Mouse (Mus musculus) megakaryocyte progenitor cell, adult 5-6 weeks (primary cell): ENCODE data around the gene Psma7. TPM values are rescaled to one million over a fixed set of nuclear protein-coding genes. Genes with fewer than 3 reads are reported as not detected.

ENCODE experiments used
- ATAC-seq: replicated peaks from 2 replicates; pipeline ENCODE4 v1.8.0; 2016; ENCODE audit warnings: mild to moderate bottlenecking, moderate TSS enrichment, inconsistent platforms; ENCODE audit not compliant: poor library complexity
- total RNA-seq, 2 experiments: library from RNA; stranded (forward) in 1 of 2; stranded (reverse) in 1 of 2; fragments of 157-497, 149-512 nt in 1 of 2; fragments of 200-1000 nt in 1 of 2; gene quantifications; 2 replicates each; pipeline versions ENCODE4 v1.2.3 to v1.2.4; 2015 to 2017

Psma7 gene
- total RNA-seq, 2 experiments from 2014 or later, result 355 to 426 TPM

DNA sequence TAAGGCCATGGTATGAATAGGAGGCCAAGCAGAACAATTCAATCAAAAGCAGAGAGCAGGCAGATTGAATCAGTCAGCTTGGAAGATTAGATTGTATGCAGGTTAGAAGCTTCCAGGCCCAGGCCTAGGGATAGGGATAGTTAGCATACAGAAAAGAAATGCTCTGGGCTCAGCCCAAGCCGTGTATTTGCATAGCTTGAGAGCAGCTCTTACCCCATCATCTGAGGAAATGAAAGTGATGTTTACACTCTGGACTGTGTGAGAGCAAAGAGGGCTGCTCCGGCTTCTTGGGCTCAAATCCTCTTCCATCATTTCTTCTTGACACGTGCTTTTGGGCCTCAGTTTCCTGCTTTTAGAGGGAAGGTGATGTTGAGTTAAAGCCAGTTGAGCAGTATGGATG, 5.3 kb upstream of the Psma7 start:
- ATAC-seq, result no peak

DNA sequence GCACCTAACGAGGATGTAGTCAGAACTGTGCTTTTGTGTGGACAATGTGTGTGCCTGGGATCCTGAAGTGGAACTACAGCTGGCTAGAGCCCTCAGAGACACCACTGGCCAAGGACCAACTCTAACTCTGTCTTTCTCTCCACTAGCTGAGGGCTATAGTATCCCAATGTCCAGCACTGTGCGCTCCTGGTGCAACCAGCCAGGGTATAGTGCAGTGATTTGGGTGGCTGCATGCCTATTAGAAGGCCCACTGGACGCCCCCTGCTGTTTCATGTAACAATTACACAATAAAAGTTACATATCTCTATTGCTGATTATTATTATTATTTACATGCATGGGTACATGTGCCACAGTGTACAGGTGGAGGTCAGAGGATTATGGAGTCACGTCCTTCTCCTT, 3.0 kb upstream of the Psma7 start:
- ATAC-seq, result peak; percentile 52

DNA sequence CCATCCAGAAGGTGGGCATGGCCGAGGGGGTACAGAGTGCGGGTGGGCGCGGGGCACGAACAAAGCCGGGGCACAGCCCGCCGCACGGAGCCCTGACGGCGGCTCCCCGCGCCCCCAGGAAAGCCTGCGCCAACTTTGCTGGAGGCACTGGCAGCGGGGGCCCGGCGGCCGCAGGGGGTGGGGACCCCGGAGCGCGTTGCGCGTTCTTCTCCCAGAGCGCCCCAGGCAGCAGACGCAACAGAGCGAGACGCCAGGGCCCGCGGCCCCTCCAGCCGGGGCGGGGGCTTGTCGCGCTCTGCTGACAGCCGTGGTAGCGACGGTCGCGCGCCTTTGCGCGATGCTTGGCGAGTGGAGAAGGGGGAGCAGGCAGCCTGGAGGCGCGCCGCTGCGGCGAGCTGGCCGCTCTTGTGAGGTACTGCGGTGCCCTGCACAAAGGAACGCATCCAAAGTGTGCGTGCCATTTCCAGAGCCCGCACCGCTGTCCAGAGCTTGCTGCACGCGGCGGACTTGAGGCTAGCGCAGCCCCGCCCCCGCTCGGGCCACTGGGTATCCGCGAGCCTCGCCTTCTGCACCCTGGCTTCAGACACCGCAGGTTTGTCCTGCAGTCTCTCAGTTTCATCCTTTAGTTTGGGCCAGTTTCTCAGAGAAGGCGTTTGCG, 754 bp upstream of the Psma7 start:
- peak; percentile 24 for ATAC-seq

DNA sequence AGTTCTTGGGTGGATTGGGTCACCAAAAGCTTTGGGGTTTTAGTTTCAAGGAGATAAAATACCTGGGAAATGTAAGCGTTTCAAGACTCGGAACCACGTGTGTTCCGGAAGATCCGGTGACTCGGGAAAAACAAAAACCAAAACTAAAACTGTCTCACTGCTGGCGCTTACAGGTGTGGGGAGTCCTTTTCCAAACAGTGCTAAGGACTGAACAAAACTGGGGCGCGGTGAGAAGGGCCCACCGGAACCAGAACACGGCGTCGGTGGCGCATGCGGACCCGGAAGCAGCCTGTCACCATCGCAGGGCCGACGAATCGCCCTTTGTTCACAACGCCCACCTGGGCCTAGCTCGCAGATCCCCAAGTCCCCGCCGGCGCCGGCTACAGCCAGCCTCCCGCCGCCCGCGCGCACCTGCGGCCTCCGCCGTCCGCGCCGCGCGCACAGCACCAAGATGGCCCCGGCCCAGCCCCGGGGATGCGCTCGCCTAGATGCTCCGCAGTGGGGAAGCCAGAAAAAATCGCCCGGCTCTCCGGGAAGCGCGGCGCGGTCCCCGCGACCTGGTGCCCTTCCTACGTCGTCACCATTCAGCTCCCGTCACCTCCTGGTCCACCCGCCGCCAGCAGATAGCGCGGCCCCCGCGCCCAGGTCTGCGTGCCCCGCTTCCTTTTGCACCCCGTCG, 517 bp downstream of the Psma7 start:
- ATAC-seq, result 0 out of 2 replicates have a peak, but pooled peaks have one; percentile 7

DNA sequence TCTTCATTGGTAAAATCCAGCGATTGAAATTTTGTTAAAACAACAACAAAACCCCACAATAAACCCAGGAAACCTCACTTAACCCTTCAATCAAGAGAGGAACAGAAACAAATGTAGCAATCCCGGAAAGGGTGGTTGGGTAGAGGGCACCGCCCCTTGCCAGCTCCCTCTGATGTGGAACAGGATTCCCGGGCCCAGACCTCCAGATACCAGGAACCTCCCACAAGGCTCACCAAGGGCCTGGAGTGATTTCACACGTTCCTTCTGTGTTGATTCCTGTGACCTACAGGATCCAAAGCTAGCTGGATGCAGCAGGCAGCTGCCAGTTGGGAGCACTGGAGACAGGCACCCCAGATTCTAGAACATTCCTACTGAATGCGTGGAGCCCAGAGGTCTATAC, 1.8 kb downstream of the Psma7 start:
- peak; percentile 49 for ATAC-seq

DNA sequence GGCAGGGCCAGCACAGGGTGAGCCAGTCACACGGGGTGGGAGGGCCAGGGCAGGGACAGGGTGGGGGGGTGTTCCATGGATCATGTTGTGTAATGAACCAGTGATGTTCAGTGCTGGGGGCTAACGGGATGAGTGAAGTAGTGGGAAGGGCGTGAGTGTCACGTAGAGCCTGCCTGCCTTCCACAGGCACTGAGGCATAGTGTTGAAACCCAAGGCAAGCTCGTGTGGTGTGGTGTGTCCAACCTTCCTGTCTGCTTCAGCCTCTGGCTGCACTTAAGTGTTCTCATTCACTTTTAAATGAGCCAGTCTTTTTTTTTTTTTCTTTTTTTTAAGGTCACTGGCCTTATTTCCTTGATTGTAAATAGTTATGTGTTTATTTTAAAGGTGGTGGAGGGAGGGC, 7.5 kb downstream of the Psma7 start:
- ATAC-seq, result 0 out of 2 replicates have a peak, but pooled peaks have one; percentile 17

DNA sequence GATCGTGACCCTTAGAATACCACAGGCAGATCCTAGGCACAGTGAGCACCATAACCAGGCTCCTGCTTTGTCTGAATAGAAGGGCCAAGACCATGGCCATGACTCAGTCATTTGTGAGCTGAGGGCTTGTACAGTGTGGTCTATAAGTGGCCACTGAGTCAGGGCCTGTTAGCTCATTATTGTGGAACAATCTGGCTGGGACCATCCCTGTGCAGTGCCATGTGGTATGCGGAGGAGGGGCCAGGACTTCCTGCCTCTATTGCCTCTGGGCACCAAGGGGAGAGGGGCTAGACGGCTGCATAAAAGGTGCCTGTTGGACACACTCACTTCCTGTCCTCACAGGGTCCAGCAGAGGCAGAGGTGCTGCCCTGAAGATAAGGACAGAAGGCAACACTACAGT, 8.3 kb downstream of the Psma7 start:
- ATAC-seq, result no peak

DNA sequence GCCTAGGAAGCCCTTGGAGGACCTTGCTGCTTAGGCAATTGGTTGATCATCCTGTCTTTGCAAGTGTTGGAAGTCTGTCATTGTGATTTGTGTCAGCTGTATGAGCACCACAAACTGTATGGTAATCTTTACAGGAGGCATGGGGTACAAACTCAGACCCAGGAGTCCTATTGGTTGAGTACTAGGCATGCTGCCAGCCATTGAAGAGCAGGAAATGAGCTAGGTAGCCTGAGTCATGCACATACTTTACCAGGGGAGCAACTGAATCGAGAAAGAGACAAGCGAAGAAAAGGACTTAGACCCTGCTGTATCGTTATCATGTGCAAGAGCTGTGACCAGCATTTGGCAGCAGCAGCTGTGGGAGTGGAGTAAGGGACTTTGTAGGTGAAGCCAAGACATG, 9.3 kb downstream of the Psma7 start:
- peak; percentile 65 for ATAC-seq

DNA sequence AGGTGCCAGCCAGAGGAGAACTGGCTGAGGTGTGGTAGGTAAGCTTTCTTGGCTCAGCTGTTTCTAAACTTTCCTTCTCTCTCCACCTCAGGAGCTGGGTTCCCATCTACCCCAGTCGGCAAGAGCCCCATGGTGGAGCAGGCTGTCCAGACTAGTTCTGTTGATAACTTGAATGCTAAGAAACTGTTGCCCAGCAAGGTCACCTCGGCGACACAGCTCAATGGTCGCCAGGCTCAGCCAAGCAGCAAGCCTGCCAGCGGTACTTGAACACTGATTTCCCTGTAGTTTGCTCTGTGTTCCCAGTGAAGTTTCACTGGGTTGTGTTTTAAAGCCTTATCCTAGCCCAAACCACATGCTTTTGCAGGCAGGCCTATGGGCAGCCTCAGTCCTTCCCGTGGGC, 11.0 kb downstream of the Psma7 start:
- no peak for ATAC-seq

DNA sequence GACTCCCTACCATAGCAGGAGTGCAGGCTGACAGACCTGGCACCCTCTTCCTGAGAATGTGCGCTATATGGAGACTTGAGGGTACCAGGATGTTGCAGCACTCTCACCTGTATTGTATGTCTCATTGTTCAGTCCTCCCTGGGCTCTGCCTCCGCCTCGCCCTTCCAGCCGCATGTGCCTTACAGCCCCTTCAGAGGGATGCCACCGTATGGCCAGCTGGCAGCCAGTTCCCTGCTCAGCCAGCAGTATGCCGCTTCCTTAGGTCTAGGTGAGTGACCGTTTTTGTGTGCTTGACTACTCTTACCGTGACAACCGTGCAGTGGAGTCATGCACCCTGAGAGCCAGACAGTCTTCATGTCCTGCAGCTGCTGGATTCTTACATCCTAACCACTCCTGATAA, 14.5 kb downstream of the Psma7 start:
- no peak for ATAC-seq

DNA sequence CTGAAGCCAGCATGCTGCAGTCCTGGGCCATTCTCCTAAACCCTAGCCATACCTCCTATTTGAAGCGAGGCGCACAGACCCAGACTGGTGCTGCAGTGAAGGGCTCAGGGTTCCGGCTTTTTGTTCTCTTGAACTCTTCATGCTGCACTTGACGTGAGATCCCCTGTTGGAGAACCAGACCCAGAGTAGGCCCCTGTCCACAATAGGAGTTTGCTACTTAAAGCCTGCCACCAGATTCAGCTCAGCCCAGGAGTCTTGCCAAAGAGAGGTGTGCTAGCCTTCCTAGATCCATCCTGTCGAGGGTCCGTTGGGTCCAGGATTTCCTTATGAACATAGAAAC, 16.4 kb downstream of the Psma7 start:
- no peak for ATAC-seq

DNA sequence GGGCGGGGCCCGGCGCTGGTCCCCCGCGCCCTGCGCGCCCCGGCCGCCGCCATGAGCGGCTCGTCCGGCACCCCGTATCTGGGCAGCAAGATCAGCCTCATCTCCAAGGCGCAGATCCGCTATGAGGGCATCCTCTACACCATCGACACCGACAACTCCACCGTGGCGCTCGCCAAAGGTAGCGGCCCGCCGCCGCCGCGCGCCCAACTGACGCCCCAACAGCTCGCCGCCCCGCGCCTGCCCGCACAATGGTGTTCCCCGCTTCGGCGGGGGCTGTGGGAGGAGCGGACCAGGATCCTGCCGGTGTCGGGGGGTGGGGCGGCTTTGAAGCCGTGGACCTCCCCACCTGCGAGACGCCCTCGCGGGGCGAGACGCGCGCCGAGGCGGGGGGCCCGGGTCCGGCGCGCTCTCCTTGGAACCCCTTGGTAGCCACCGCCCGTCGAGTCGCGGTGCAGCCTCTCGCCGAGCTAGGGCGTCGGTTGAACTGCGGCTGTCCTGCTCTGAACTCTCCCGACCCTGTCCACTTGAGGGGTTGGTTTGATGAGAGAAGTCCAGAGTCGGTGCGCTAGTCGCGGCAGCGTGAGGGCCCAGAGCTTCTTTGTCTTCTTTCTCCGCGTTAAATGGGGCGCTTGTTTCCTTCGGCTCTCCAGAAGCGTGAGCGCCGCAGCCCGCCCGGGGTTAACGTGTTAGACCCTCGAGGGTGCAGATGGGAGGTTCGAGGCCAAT, 16.9 kb downstream of the Psma7 start:
- no peak; the same call in 1 of the 2 replicates for ATAC-seq

DNA sequence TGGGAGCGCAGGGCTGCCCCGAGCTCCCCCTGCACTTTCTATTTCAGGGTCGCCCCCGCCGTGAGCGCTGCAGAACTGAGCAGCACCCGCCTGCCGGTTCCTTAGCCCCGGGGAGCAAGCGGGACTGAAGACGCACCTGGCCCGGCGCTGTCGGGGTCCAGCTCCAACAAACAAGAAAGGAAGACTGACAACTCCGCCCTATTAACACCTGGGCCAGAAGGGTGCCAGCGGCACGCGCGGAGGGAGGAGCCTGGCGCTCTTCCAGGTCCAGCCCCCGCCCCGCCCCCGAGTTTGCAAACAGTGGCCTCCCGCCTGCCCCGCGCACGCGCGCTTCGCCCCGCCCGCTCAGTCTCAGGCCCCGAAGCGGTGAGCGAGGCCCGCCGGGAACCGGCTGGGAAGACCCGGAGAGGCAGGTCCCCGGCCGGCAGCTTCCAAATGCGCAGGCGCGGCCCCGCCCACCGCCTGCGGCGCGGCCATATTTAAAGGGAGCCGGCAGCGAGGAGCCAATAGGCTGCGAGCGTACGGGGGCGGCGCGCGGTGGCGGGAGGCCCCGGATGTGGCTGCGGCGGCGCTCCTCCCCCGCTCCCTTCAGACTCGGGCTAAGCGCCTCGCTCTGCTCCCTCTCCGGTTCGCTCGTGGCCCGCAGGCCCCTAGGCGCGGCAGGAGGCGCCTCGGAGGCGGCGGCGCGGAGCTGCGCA, 17.7 kb downstream of the Psma7 start, which contains the start of gene Lsm14b:
TSS of gene Lsm14b (plus strand) at position 587 of the 698 bp plus-strand sequence.
- peak; percentile 82 for ATAC-seq

DNA sequence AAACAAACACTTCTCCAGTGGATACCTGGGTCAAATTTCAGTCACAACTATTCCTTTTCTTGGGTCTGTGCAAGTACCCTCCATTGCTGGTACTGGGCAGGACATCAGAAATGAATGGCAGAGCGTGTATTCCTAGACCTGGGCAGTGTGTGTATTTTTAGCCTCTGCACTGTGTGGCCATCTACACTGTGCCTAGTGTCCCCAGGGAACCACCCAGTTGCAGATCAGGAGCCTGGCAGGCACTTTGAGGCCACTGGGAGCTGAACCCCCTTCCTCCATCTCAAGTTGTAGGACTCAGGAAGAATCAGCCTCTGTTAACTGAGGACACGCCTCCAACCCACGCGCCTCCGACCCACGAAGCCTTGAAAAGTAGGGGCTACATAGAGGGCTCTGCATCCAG, 19.5 kb downstream of the Psma7 start:
- no peak for ATAC-seq

DNA sequence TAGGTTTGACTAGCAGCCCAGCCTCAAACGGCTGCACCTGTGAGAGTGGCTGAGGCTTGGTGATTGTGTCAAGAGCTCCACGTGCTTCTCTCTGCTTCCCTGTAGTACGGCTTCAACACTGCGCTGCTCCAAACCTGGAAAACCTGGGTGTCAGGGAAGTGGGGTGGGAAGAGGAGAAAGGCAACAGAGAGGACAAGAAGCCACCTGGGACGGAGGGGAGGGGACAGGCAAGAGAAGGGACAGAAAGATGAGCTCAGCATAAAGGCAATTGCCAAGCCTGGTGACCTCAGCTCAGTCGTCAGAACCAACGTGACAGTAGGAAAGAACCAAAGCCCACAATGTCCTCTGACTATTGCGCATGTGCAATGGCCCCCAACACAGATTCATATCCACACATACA, 21.3 kb downstream of the Psma7 start:
- ATAC-seq, result no peak

DNA sequence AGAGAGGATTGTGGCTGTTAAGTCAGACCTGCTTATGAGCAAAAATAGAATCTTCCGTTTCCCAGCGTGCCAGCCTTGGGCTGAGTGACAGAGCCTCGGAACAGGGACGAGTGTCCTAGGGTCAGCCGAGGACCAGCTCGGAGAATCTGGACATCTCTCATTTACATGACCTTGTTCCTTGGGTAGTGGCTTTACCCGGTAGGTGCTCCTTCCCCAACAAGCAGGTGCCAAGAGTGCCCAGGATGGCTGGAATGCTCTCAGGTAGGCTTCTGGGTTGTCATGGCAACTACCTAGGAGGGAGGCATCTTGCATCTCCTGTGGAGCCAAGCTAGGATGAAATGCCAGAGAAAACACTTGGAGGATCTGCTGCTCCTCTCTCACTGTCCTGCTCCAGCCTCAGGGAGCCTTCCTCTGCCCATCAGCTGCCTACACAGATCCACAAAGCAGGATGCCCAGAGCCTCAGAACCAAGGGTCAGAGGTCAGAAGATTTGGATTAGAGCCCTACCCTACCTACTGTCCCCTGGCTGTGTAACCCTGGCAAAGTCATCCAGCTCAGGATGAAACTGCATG, 22.1 kb downstream of the Psma7 start:
- ATAC-seq, result no peak

DNA sequence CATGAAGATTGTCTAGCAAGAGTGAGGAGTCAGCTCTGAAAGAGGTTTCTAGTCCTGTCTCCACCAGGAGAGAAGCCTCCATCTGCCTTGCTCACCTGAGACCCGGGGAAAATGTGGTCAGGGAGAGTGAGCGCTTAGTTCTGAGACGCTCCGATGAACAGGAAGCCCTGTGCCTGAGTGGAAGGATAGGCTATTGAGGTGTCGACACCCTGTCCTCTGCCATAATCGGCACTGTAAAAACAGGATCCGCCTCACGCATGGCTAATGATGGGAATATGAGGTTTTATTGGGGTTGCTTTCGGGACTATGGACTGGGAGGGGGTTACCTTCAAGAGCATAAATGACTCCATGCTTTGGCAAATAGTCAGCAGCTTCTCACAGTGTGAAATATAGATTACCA, 23.7 kb downstream of the Psma7 start:
- ATAC-seq, result no peak

DNA sequence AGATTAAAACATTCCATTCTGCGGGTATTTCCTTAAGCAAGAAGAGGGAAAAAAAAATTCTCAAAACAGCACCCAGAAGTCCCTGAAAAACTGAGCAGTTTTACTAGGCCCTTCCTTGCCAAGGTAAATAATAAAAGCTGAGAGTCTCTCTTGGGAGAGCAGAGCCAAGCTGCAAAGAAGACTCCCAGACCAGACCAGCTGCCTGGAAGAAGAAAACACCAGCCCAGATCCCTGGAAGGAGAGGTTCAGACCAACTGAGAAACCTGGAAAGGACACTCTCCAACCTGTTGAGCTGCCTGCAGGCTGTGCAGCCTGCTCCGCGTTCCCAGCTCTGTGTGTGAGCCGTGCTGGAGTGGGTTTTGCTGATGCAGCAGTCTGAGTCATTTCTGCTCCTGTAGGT, 24.6 kb downstream of the Psma7 start:
- ATAC-seq, result no peak

DNA sequence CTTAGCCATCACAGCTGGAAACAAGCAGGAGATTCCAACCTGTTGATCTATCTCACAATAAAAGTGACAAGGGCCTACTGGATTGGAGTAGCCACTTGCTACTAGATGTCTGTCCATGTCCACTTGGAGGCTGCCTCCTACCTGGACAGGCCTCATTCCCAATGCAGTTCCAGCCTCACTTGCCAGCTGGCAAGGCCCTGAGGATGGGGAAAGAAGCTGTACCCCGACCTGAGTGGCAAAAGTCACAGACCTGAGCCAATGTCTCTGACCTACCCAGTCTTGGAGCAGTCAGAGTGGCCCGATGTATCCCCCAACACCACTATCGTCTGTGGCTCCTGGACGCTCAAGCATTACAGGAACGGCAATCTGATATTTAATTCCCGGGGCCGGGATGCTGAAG, 28.5 kb downstream of the Psma7 start:
- ATAC-seq, result no peak

DNA sequence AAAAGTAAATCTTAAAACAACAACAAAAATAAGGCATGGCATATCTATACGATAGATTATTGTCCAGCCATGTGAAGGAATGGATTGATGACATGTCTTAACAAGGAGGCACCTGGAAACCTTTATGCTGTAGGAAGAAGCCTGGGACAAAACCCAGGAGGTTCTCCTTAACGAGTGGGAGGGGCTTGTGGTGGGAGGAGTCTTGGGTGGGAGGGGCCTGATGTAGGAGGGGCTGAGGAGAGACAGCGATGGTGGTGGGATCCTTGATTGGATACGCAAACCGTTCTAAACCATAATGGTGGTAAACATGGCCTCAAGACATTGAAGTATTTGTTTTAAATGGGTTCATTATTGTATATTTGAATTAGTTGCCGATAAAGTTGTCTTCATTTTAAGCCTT, 30.9 kb downstream of the Psma7 start:
- no peak for ATAC-seq

DNA sequence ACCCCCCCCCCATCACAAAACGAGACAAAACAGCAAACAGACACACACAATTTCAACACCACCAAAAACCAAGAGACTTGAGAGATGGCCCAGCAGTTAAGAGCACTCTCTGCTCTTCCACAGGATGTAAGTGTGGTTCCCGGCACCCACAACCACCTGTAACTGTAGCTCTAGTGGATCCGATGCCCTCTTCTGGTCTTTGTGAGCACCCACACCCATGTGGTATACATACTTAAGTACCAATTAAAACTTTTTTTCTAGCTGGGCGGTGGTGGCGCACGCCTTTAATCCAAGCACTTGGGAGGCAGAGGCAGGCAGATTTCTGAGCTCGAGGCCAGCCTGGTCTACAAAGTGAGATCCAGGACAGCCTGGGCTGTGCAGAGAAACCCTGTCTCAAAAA, 31.5 kb downstream of the Psma7 start:
- no peak for ATAC-seq
